Mouse (Mus musculus): Measurements from ENCODE around the gene Zcchc8. TPM values are rescaled to one million over a fixed set of nuclear protein-coding genes. Genes with fewer than 3 reads are reported as not detected.

Zcchc8 gene
- polyA plus RNA-seq, 1 experiment from 2014 or later = 27.0 TPM

- H3K9ac ChIP-seq (ENCODE audit: low read depth, low read length) = no peak overlapping the region
- no peaks in the 10 kb centered on the region for H3K9me3 ChIP-seq (replicated peaks; ENCODE audit: control insufficient read depth, low read length)
- 44% methylated on average over 6 of the region's 6 CpGs for WGBS (ENCODE audit: insufficient replicate concordance)
- no peak for ATAC-seq (ENCODE audit: low read depth)
- H3K27me3 ChIP-seq (ENCODE audit: control insufficient read depth, insufficient read depth, low read depth, low read length) = no peaks in the 10 kb centered on the region
- H3K4me3 ChIP-seq (ENCODE audit: low read depth, low read length) = no peak overlapping the region
- no peak overlapping the region for H3K27ac ChIP-seq (ENCODE audit: low read length)
- no peak overlapping the region for H3K4me2 ChIP-seq (ENCODE audit: low read depth, low read length)
- H3K4me1 ChIP-seq (ENCODE audit: control insufficient read depth, low read depth, low read length) = no peaks in the 10 kb centered on the region
- peaks cover 12% of the 10 kb centered on the region for H3K36me3 ChIP-seq (ENCODE audit: control insufficient read depth, insufficient read depth)
Observed at GRCm38 (mm10) chr5:123694468-123694867, 26.4 kb downstream of the Zcchc8 start.

- peak; percentile 73 for ATAC-seq (ENCODE audit: low read depth)
- Histone ChIP-seq H3K36me3 (ENCODE audit: control insufficient read depth, insufficient read depth) (no peaks in the 10 kb centered on the region), H3K4me3 (ENCODE audit: low read depth, low read length) (peak within 1 kb of the TSS; percentile 81), H3K9ac (ENCODE audit: low read depth, low read length) (peak within 1 kb of the TSS; percentile 81), H3K27ac (ENCODE audit: low read length) (peak within 1 kb of the TSS; percentile 69), H3K9me3 (replicated peaks; ENCODE audit: control insufficient read depth, low read length) (no peaks in the 10 kb centered on the region), H3K27me3 (ENCODE audit: control insufficient read depth, insufficient read depth, low read depth, low read length) (peaks cover 5% of the 10 kb centered on the region), H3K4me2 (ENCODE audit: low read depth, low read length) (peak within 1 kb of the TSS; percentile 93), H3K4me1 (ENCODE audit: control insufficient read depth, low read depth, low read length) (peaks cover 22% of the 10 kb centered on the region)
- WGBS (ENCODE audit: insufficient replicate concordance) = 1% methylated on average over 60 of the region's 64 CpGs
Observed at GRCm38 (mm10) chr5:123684221-123685144, 36.4 kb downstream of the Zcchc8 start, which contains the start of gene Clip1. TSS of gene Clip1 (minus strand) at chr5:123684618.

GRCm38 (mm10) chr5:123683377-123684220 lies 37.3 kb downstream of the Zcchc8 start:
- peak overlapping the region; percentile 69 for H3K27ac ChIP-seq (ENCODE audit: low read length)
- under 1% methylated on average over 84 of the region's 92 CpGs for WGBS (ENCODE audit: insufficient replicate concordance)

GRCm38 (mm10) chr5:123683043-123683376 lies 37.9 kb downstream of the Zcchc8 start:
- H3K4me1 ChIP-seq (ENCODE audit: control insufficient read depth, low read depth, low read length) = peaks cover 22% of the 10 kb centered on the region
- peak overlapping the region; percentile 93 for H3K4me2 ChIP-seq (ENCODE audit: low read depth, low read length)
- H3K27ac ChIP-seq (ENCODE audit: low read length) = no peak overlapping the region; the same call in 1 of the 2 replicates
- H3K4me3 ChIP-seq (ENCODE audit: low read depth, low read length) = peak overlapping the region; percentile 81
- ATAC-seq (ENCODE audit: low read depth) = no peak
- H3K27me3 ChIP-seq (ENCODE audit: control insufficient read depth, insufficient read depth, low read depth, low read length) = peaks cover 5% of the 10 kb centered on the region
- WGBS (ENCODE audit: insufficient replicate concordance) = 3% methylated on average over 6 of the region's 6 CpGs
- H3K36me3 ChIP-seq (ENCODE audit: control insufficient read depth, insufficient read depth) = no peaks in the 10 kb centered on the region
- H3K9ac ChIP-seq (ENCODE audit: low read depth, low read length) = peak overlapping the region; percentile 81
- no peaks in the 10 kb centered on the region for H3K9me3 ChIP-seq (replicated peaks; ENCODE audit: control insufficient read depth, low read length)

More at GRCm38 (mm10) chr5:123683377-123684220, 37.3 kb downstream of the Zcchc8 start:
- Histone ChIP-seq H3K9ac (ENCODE audit: low read depth, low read length) (peak overlapping the region; percentile 81), H3K27me3 (ENCODE audit: control insufficient read depth, insufficient read depth, low read depth, low read length) (peaks cover 5% of the 10 kb centered on the region), H3K36me3 (ENCODE audit: control insufficient read depth, insufficient read depth) (no peaks in the 10 kb centered on the region), H3K4me1 (ENCODE audit: control insufficient read depth, low read depth, low read length) (peaks cover 22% of the 10 kb centered on the region), H3K4me2 (ENCODE audit: low read depth, low read length) (peak overlapping the region; percentile 93), H3K9me3 (replicated peaks; ENCODE audit: control insufficient read depth, low read length) (no peaks in the 10 kb centered on the region), H3K4me3 (ENCODE audit: low read depth, low read length) (peak overlapping the region; percentile 81)
- peak; percentile 70 for ATAC-seq (ENCODE audit: low read depth)

GRCm38 (mm10) chr5:123682372-123682771 lies 38.5 kb downstream of the Zcchc8 start:
- no peak for ATAC-seq (ENCODE audit: low read depth)
- H3K36me3 ChIP-seq (ENCODE audit: control insufficient read depth, insufficient read depth) = no peaks in the 10 kb centered on the region
- peak overlapping the region; percentile 93 for H3K4me2 ChIP-seq (ENCODE audit: low read depth, low read length)
- H3K9ac ChIP-seq (ENCODE audit: low read depth, low read length) = no peak overlapping the region
- H3K27me3 ChIP-seq (ENCODE audit: control insufficient read depth, insufficient read depth, low read depth, low read length) = peaks cover 5% of the 10 kb centered on the region
- peaks cover 22% of the 10 kb centered on the region for H3K4me1 ChIP-seq (ENCODE audit: control insufficient read depth, low read depth, low read length)
- 18% methylated on average over 4 of the region's 4 CpGs for WGBS (ENCODE audit: insufficient replicate concordance)
- no peaks in the 10 kb centered on the region for H3K9me3 ChIP-seq (replicated peaks; ENCODE audit: control insufficient read depth, low read length)
- H3K4me3 ChIP-seq (ENCODE audit: low read depth, low read length) = no peak overlapping the region; the same call in 1 of the 2 replicates
- H3K27ac ChIP-seq (ENCODE audit: low read length) = 0 out of 2 replicates have a peak overlapping the region, but pooled peaks have one; percentile 16

- 67% methylated on average over 5 of the region's 5 CpGs for WGBS (ENCODE audit: insufficient replicate concordance)
- Histone ChIP-seq H3K9ac (ENCODE audit: low read depth, low read length) (no peak overlapping the region), H3K4me2 (ENCODE audit: low read depth, low read length) (no peak overlapping the region), H3K27me3 (ENCODE audit: control insufficient read depth, insufficient read depth, low read depth, low read length) (peaks cover under 1% of the 10 kb centered on the region; the same call in 1 of the 2 replicates), H3K27ac (ENCODE audit: low read length) (no peak overlapping the region), H3K4me3 (ENCODE audit: low read depth, low read length) (no peak overlapping the region), H3K9me3 (replicated peaks; ENCODE audit: control insufficient read depth, low read length) (no peaks in the 10 kb centered on the region), H3K4me1 (ENCODE audit: control insufficient read depth, low read depth, low read length) (peaks cover 21% of the 10 kb centered on the region), H3K36me3 (ENCODE audit: control insufficient read depth, insufficient read depth) (no peaks in the 10 kb centered on the region)
- no peak for ATAC-seq (ENCODE audit: low read depth)
Observed at GRCm38 (mm10) chr5:123679546-123680263, 41.2 kb downstream of the Zcchc8 start.

- H3K4me3 ChIP-seq (ENCODE audit: low read depth, low read length) = no peak overlapping the region
- H3K4me2 ChIP-seq (ENCODE audit: low read depth, low read length) = no peak overlapping the region
- no peak overlapping the region for H3K27ac ChIP-seq (ENCODE audit: low read length)
- H3K27me3 ChIP-seq (ENCODE audit: control insufficient read depth, insufficient read depth, low read depth, low read length) = no peaks in the 10 kb centered on the region
- 51% methylated on average over 3 of the region's 3 CpGs for WGBS (ENCODE audit: insufficient replicate concordance)
- H3K36me3 ChIP-seq (ENCODE audit: control insufficient read depth, insufficient read depth) = no peaks in the 10 kb centered on the region
- H3K9me3 ChIP-seq (replicated peaks; ENCODE audit: control insufficient read depth, low read length) = no peaks in the 10 kb centered on the region
- H3K9ac ChIP-seq (ENCODE audit: low read depth, low read length) = no peak overlapping the region
- ATAC-seq (ENCODE audit: low read depth) = no peak
- peaks cover 20% of the 10 kb centered on the region for H3K4me1 ChIP-seq (ENCODE audit: control insufficient read depth, low read depth, low read length)
Observed at GRCm38 (mm10) chr5:123679106-123679505, 41.8 kb downstream of the Zcchc8 start.

- ATAC-seq (ENCODE audit: low read depth) = peak; percentile 71
- no peak overlapping the region for H3K9ac ChIP-seq (ENCODE audit: low read depth, low read length)
- H3K27ac ChIP-seq (ENCODE audit: low read length) = peak overlapping the region; percentile 46; the same call in 1 of the 2 replicates
- H3K27me3 ChIP-seq (ENCODE audit: control insufficient read depth, insufficient read depth, low read depth, low read length) = no peaks in the 10 kb centered on the region
- H3K4me3 ChIP-seq (ENCODE audit: low read depth, low read length) = no peak overlapping the region
- no peaks in the 10 kb centered on the region for H3K9me3 ChIP-seq (replicated peaks; ENCODE audit: control insufficient read depth, low read length)
- no peak overlapping the region for H3K4me2 ChIP-seq (ENCODE audit: low read depth, low read length)
- 51% methylated on average over 9 of the region's 9 CpGs for WGBS (ENCODE audit: insufficient replicate concordance)
- H3K4me1 ChIP-seq (ENCODE audit: control insufficient read depth, low read depth, low read length) = peaks cover 7% of the 10 kb centered on the region
- H3K36me3 ChIP-seq (ENCODE audit: control insufficient read depth, insufficient read depth) = no peaks in the 10 kb centered on the region
Observed at GRCm38 (mm10) chr5:123675717-123676116, 45.2 kb downstream of the Zcchc8 start.

Data from liver, embryonic 16.5 days (tissue).